7 mouse cellular contexts compared by ENCODE assay signal in genomic region chr3:94366761-94367160, GRCm38 (mm10). TPM values are rescaled to one million over a fixed set of nuclear protein-coding genes. Genes with fewer than 3 reads are reported as not detected.
DNase-seq lines count a peak whose midpoint lies in the region; ATAC-seq lines count a peak whose summit lies in the region.

No protein-coding gene starts in this region.

- no peaks in the 10 kb centered on the region for H3K36me3 ChIP-seq in forebrain, embryonic 14.5 days (ENCODE audit: control insufficient read depth, insufficient read depth, low read length)
- H3K36me3 ChIP-seq in hindbrain, embryonic 11.5 days (ENCODE audit: control insufficient read depth, insufficient read depth, low read length), result no peaks in the 10 kb centered on the region

- peaks cover 11% of the 10 kb centered on the region; the same call in 1 of the 2 replicates for H3K27me3 ChIP-seq in forebrain, embryonic 14.5 days (replicated peaks; ENCODE audit: control insufficient read depth, insufficient read depth, low read length)
- peaks cover 8% of the 10 kb centered on the region; the same call in 1 of the 2 replicates for H3K27me3 ChIP-seq in hindbrain, embryonic 11.5 days (ENCODE audit: control insufficient read depth, insufficient read depth, low read length)

- H3K4me1 ChIP-seq in forebrain, embryonic 14.5 days (ENCODE audit: control insufficient read depth, insufficient read depth, low read length), result peaks cover 5% of the 10 kb centered on the region
- 0 out of 2 replicates have a peak, but pooled peaks cover 2% of the 10 kb centered on the region for H3K4me1 ChIP-seq in hindbrain, embryonic 11.5 days (replicated peaks; ENCODE audit: control insufficient read depth, insufficient read depth, low read length)

- H3K9ac ChIP-seq in forebrain, embryonic 14.5 days (ENCODE audit: low read length), result no peak overlapping the region
- no peak overlapping the region for H3K9ac ChIP-seq in hindbrain, embryonic 11.5 days (ENCODE audit: low read depth, low read length)

- H3K9me3 ChIP-seq in forebrain, embryonic 14.5 days (replicated peaks; ENCODE audit: control insufficient read depth, low read length), result no peaks in the 10 kb centered on the region
- H3K9me3 ChIP-seq in hindbrain, embryonic 11.5 days (ENCODE audit: control insufficient read depth, low read length), result no peaks in the 10 kb centered on the region

- no peak overlapping the region for H3K4me3 ChIP-seq in forebrain, embryonic 14.5 days (ENCODE audit: low read depth, low read length)
- H3K4me3 ChIP-seq in hindbrain, embryonic 11.5 days (ENCODE audit: low read depth, low read length), result no peak overlapping the region

- H3K4me2 ChIP-seq in forebrain, embryonic 14.5 days (ENCODE audit: low read length), result no peak overlapping the region
- no peak overlapping the region for H3K4me2 ChIP-seq in hindbrain, embryonic 11.5 days (replicated peaks; ENCODE audit: low read depth, low read length)

- peak; percentile 73 for DNase-seq in Muller cell, postnatal 12 days (ENCODE audit: inconsistent ontology term)
- peak; percentile 59 for DNase-seq in c-Kit-positive CD71-positive TER-119-positive erythroid progenitor cells, embryonic 14.5 days (ENCODE audit: low spot score)
- DNase-seq in forebrain, embryonic 14.5 days (ENCODE audit: low spot score), result peak; percentile 90
- peak; percentile 88 for DNase-seq in hindbrain, embryonic 11.5 days (ENCODE audit: low spot score)
- DNase-seq in layer of hippocampus, postnatal 36 days, result peak; percentile 78 to 82
- peak; percentile 80 for DNase-seq in right cerebral cortex, postnatal 25 days

- peak; percentile 51 for ATAC-seq in forebrain, embryonic 14.5 days
- peak; percentile 34; the same call in 1 of the 2 replicates for ATAC-seq in hindbrain, embryonic 11.5 days (ENCODE audit: low FRiP score)
- peak; percentile 82 for ATAC-seq in megakaryocyte-erythroid progenitor cell, adult 5-6 weeks (replicated peaks; ENCODE audit: low FRiP score, low TSS enrichment, poor library complexity, severe bottlenecking)

- H3K27ac ChIP-seq in forebrain, embryonic 14.5 days (ENCODE audit: low read depth, low read length), result no peak overlapping the region
- H3K27ac ChIP-seq in hindbrain, embryonic 11.5 days (ENCODE audit: low read depth, low read length), result no peak overlapping the region

- 22% methylated on average over 3 of the region's 3 CpGs for WGBS in forebrain, embryonic 14.5 days
- 20% methylated on average over 3 of the region's 3 CpGs for WGBS in hindbrain, embryonic 11.5 days

RNA-seq across cellular contexts. Expression of gene C2cd4d, which starts 4.5 kb away (rescaled TPM):
- 1.5 TPM in 2 replicates for polyA plus RNA-seq in forebrain, embryonic 14.5 days (2014; fragmentation: Nextera tagmentation; extraction: Ambion mirVana)
- polyA plus RNA-seq in hindbrain, embryonic 11.5 days (2014; fragmentation: Nextera tagmentation; extraction: Ambion mirVana), result 1.4 and 2.1 TPM in 2 replicates
- total RNA-seq in layer of hippocampus, postnatal 36 days (2021), result not detected
- not detected in 2 replicates for total RNA-seq in megakaryocyte-erythroid progenitor cell, adult 5-6 weeks (2014; fragmentation: Nextera tagmentation)
- total RNA-seq in megakaryocyte-erythroid progenitor cell, adult 5-6 weeks (2017), result not detected in 2 replicates

RNA-seq across cellular contexts. Expression of gene Rorc, which starts 5.8 kb away (rescaled TPM):
- polyA plus RNA-seq in forebrain, embryonic 14.5 days (2014; fragmentation: Nextera tagmentation; extraction: Ambion mirVana), result 1.0 and 1.4 TPM in 2 replicates
- polyA plus RNA-seq in hindbrain, embryonic 11.5 days (2014; fragmentation: Nextera tagmentation; extraction: Ambion mirVana), result 0.08 and 0.21 TPM in 2 replicates
- under 1 TPM; 0.57 to 0.86 TPM for total RNA-seq in layer of hippocampus, postnatal 36 days (2021)
- 4.6 TPM in 1 of 2 replicates, not detected in the other for total RNA-seq in megakaryocyte-erythroid progenitor cell, adult 5-6 weeks (2014; fragmentation: Nextera tagmentation)
- 0.15 TPM in 1 of 2 replicates, not detected in the other for total RNA-seq in megakaryocyte-erythroid progenitor cell, adult 5-6 weeks (2017)

RNA-seq across cellular contexts. Expression of gene Them5, which starts 24.9 kb away (rescaled TPM):
- 0.80 and 0.86 TPM in 2 replicates for polyA plus RNA-seq in forebrain, embryonic 14.5 days (2014; fragmentation: Nextera tagmentation; extraction: Ambion mirVana)
- 0.11 TPM in 1 of 2 replicates, not detected in the other for polyA plus RNA-seq in hindbrain, embryonic 11.5 days (2014; fragmentation: Nextera tagmentation; extraction: Ambion mirVana)
- total RNA-seq in layer of hippocampus, postnatal 36 days (2021), result not detected
- total RNA-seq in megakaryocyte-erythroid progenitor cell, adult 5-6 weeks (2014; fragmentation: Nextera tagmentation), result not detected in 2 replicates
- total RNA-seq in megakaryocyte-erythroid progenitor cell, adult 5-6 weeks (2017), result not detected in 2 replicates

RNA-seq across cellular contexts. Expression of gene Lingo4, which starts 31.6 kb away (rescaled TPM):
- polyA plus RNA-seq in forebrain, embryonic 14.5 days (2014; fragmentation: Nextera tagmentation; extraction: Ambion mirVana), result 0.33 and 0.42 TPM in 2 replicates
- 0.22 and 0.32 TPM in 2 replicates for polyA plus RNA-seq in hindbrain, embryonic 11.5 days (2014; fragmentation: Nextera tagmentation; extraction: Ambion mirVana)
- 1 to 10 TPM in 1 of 2 experiments, under 1 TPM in 1; 0.78 to 1.2 TPM for total RNA-seq in layer of hippocampus, postnatal 36 days (2021)
- total RNA-seq in megakaryocyte-erythroid progenitor cell, adult 5-6 weeks (2014; fragmentation: Nextera tagmentation), result 1.0 TPM in 1 of 2 replicates, not detected in the other
- total RNA-seq in megakaryocyte-erythroid progenitor cell, adult 5-6 weeks (2017), result 0.28 TPM in 1 of 2 replicates, not detected in the other

RNA-seq across cellular contexts. Expression of gene Tdrkh, which starts 46.3 kb away (rescaled TPM):
- 59.8 and 61.9 TPM in 2 replicates for polyA plus RNA-seq in forebrain, embryonic 14.5 days (2014; fragmentation: Nextera tagmentation; extraction: Ambion mirVana)
- polyA plus RNA-seq in hindbrain, embryonic 11.5 days (2014; fragmentation: Nextera tagmentation; extraction: Ambion mirVana), result 51.5 and 58.7 TPM in 2 replicates
- 10 to 100 TPM; 39.1 to 43.4 TPM for total RNA-seq in layer of hippocampus, postnatal 36 days (2021)
- total RNA-seq in megakaryocyte-erythroid progenitor cell, adult 5-6 weeks (2014; fragmentation: Nextera tagmentation), result 2.3 and 12.0 TPM in 2 replicates
- 4.7 and 6.8 TPM in 2 replicates for total RNA-seq in megakaryocyte-erythroid progenitor cell, adult 5-6 weeks (2017)
